Mouse (Mus musculus): ENCODE measurements around the gene Il2. TPM values are rescaled to one million over a fixed set of nuclear protein-coding genes. Genes with fewer than 3 reads are reported as not detected.
A peak's percentile ranks its signal among the peaks of the same experiment; 100 is the strongest.

Il2 gene
- total RNA-seq, 2 experiments from 2014 or later: not detected

DNA sequence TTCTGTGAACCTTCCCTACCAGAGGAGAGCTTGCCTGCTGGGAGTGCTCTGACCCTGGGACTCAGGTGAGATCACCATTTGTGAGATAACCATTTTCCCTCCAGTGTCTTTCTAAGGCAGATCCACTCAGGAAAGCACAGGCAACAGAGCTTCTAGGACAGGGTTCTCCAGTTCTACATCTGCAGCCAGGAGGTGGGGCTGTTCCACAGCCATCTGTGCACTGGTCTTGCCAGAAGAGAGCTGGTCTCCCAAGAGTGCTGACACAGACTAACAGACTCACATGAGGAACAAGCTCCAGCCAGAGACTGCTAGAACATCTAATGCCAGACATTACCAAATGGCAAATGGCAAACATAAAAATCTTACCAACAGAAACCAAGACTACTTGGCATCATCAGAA lies 52.5 kb downstream of the Il2 start:
- intact Hi-C loops (cut with DNase I): loop anchor here (1.0 kb wide), 1 partner anchor 131 kb away; no protein-coding TSS in a partner anchor
- DNase-seq: peak; percentile 71 to 81

Other genes with a start within 250 kb of the Il2 start
- not detected for gene Adad1, start 62.4 kb downstream of the Il2 start, total RNA-seq (2021)
- not detected for gene Il21, start 106.7 kb upstream of the Il2 start, total RNA-seq (2021)
- 1 to 10 TPM; 1.2 to 1.7 TPM for gene Bbs12, start 186.6 kb upstream of the Il2 start, total RNA-seq (2021)
- under 1 TPM; 0.57 to 0.93 TPM for gene Cetn4, start 186.7 kb upstream of the Il2 start, total RNA-seq (2021)
- 1 to 10 TPM; 3.2 to 3.8 TPM for gene Fgf2, start 222.4 kb upstream of the Il2 start, total RNA-seq (2021)